Mouse (Mus musculus) lung, postnatal 10 days (tissue): ENCODE measurements around the gene H2-T22.
"Not testable (repeated sequence)": the region's sequence is repeated elsewhere in the genome, so short reads cannot be mapped to it uniquely, and the experiment has no call there.

Experiments used
- DNase-seq: peaks from one replicate; pipeline ENCODE4 v3.0.0; 2021

The H2-T22 gene

DNA sequence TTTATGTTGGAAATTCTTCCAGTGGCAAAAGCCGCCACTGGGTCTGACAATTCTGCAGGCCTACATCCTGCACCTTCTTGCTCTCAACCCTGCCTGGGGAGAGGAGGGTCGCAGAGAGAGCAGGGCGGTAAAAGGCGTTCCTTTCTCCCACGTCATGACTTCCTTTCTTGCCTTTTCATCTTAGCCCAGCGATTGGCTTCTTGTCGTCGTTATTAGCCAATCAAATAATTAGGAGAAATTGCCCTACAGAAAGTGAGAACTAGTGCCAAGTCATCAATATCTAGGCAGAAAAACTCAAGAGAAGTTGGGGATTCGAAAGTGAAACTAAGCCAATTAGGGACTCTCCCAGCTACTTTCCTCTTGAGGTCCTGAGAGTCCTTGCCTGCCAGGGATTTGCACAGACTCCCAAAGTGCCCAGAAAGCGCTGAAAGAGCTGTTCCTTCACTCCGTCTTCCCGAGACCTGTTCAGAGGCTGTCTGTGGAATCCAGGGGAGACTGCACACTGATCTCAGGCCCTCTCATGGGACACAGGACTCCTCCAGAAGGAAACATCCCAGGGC is at the start of gene H2-T22, which contains the start of gene Gm6034:
Gene H2-T22 (minus strand): TSS at position 138 of the 560 bp plus-strand sequence.
Gene Gm6034 (plus strand): TSS at position 352 of the 560 bp plus-strand sequence.
- peak; percentile 89 for DNase-seq

DNA sequence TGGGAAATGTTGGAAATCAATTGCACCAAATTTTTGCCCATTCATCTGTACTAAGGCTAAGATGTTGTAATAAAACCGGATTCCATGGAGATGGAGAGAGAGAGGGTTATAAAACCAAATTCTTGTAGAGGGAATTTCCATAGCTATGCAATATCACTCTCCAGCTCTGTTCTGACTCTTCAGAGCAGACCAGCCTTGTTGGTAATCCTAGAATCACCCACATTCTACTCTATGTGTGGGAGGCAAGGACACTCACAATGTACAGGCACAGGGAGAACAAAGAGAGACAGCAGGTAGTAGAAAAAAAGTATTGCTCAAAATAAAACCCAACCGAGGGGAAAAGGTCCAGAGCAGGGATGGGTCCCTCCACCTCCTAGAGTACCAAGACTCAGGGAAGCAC is 49.4 kb upstream of the H2-T22 start:
- DNase-seq: not testable (repeated sequence)

- not testable (repeated sequence) for DNase-seq
These were observed 43.4 kb upstream of the H2-T22 start for GRCm38 (mm10) chr17:36085976-36086375.

- DNase-seq: no peak
These were observed 41.4 kb upstream of the H2-T22 start for GRCm38 (mm10) chr17:36083870-36084451.

- DNase-seq: peak; percentile 34
These were observed 40.8 kb upstream of the H2-T22 start for GRCm38 (mm10) chr17:36083266-36083869.

DNA sequence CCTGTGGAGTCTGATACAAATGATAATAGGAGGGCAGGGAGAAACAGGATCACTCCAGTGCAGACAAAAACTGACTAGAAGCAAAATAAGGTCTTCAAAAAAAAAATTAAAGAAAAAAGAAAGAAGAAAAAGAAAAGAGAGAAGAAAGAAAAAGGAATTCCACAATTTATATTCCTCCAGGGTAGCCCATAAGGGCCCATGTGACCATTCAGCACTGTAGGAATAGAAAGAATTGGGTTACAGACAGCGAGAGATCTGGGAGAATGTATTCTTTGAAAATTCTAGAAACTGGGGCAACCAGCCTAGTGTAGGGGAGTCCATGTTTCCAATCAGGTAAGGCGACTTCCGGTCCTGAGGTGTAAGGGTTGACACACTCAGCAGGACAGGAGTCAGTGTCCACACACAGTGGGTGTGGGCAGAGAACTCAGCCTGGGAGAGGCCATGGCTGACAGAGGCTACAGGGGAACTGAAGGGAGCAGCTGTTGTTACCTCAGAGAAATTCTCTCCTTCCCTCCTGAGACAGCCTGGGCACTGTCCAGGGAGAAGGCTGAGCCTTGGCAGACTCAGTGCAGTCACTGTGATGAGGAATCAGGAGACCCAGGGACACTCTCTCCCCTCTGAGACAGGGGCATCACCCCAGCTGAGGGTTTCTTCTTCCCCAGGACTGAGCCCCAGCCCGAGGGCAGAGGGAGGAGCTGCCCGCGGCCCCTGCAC is 40.1 kb upstream of the H2-T22 start:
- DNase-seq: not testable (repeated sequence)

DNA sequence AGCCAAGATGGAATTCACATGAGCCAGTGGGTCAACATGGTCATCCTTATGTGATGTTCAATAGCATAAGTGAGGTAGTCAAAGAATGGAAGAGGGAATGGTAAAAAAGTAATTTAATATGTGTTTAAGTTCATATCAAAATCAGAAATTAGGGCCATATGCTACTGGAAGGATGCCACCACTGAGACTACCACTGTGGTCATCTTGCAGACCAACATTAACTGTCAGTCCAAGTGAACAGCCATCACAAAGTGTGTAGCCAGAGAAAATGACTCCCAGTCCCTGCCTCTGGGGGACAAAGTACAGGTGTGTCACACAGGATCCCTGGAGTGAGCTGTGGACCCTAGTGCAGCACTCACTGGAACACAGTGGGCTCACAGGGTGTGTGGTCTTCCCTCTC is 39.4 kb upstream of the H2-T22 start:
- DNase-seq: not testable (repeated sequence)

- DNase-seq: peak; percentile 92
These were observed 18.3 kb upstream of the H2-T22 start for GRCm38 (mm10) chr17:36060829-36061228.

DNA sequence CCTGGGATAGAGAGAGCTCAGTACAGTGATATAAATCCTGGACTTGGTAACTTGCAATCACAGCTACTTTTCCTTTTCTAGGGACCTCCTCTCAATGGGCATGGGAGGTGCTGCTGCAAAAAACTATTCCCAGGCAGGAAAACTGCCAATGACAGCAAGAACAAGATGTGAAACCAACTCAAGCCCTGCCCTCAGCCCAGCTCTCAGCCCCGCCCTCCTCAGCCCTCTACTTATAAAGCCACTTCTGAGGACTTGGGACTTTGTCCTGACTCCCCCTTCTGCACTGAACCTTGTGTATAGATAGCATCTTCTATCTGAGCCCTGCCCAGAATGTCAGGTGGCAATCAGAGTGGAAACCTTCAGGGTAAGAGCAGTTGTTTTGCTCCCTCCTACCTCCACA is 15.8 kb upstream of the H2-T22 start, which contains the start of gene Gm11127:
Gene Gm11127 (minus strand): TSS at position 10 of the 400 bp plus-strand sequence.
- DNase-seq: not testable (repeated sequence)

DNA sequence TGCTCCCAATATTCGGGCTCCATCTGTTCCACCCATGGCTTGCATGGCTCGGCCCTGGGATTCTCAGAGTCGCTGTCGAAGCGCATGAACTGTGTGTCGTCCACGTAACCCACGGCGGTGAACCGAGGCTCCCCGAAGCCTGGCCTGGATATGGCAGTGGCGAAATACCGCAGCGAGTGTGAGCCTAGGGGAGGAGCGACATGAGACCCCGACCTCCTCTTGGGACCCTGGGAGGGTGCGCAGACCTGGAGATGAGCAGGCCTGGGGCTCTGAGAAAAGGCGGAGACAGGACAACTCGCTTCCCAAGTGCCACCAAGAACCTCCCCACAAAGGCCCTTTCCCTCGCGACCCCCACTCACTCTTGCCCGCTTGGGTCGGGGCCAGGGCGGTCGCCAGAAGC is 15.4 kb upstream of the H2-T22 start:
- DNase-seq: not testable (repeated sequence)

- DNase-seq: no peak
These were observed 739 bp upstream of the H2-T22 start for GRCm38 (mm10) chr17:36043286-36043685.

- peak; percentile 50 for DNase-seq
These were observed 492 bp downstream of the H2-T22 start for GRCm38 (mm10) chr17:36042055-36042454.

DNA sequence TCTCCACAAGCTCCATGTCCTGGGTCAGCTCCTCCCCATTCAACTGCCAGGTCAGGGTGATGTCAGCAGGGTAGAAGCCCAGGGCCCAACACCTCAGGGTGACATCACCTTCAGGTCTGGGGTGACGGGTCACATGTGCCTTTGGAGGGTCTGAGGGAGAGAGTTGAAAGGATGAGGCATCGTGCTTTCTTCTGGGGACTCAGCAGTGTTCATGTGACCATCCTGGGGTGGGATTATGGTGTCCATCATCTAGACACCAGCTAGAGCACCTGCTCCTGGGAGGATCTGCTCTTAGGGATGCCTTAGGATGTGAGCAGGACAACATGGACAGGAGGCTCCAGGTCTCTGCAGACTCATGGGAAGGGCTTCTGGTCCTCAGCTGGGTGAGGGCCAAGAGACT is 1.9 kb downstream of the H2-T22 start:
- not testable (repeated sequence) for DNase-seq

DNA sequence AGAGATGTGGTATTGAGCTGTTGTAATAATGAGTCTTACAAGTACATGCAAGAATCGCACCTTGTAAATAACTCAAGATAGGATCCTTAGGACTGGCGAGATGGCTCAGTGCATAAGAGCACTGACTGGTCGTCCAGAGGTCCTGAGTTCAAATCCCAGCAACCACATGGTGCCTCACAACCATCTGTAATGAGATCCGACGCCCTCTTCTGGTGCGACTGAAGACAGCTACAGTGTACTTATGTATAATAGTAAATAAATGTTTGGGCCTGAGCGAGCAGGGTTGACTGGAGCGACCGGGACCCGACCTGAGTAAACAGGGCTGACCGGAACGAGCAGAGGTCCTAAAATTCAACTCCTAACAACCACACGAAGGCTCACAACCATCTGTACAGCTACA is 6.4 kb downstream of the H2-T22 start:
- not testable (repeated sequence) for DNase-seq

GRCm38 (mm10) chr17:36035010-36035638 is 7.4 kb downstream of the H2-T22 start:
- peak; percentile 75 for DNase-seq

DNA sequence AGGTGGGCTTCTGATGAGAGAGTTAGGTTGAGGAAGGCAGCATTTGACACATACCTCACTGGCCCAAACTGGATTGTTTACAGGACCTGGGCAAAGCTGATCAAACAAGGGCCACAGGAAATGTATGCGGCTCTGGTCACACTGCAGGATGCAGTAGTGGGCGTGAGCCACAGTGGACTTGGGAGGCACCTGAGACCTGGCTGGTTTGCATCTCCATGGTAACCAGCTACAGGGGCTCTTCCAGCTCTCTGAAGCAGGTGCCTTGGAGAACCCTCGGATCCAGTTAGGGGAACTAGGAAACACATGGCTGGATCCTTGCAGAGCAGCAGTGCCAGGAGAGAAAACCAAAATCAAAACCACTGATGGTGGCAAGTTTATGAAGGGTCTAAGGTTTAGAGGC is 8.0 kb downstream of the H2-T22 start:
- not testable (repeated sequence) for DNase-seq

GRCm38 (mm10) chr17:36032351-36032875 is 10.1 kb downstream of the H2-T22 start, which contains the start of gene H2-T23:
Gene H2-T23, minus strand, starts transcription at chr17:36032855.
- DNase-seq: peak; percentile 73

DNA sequence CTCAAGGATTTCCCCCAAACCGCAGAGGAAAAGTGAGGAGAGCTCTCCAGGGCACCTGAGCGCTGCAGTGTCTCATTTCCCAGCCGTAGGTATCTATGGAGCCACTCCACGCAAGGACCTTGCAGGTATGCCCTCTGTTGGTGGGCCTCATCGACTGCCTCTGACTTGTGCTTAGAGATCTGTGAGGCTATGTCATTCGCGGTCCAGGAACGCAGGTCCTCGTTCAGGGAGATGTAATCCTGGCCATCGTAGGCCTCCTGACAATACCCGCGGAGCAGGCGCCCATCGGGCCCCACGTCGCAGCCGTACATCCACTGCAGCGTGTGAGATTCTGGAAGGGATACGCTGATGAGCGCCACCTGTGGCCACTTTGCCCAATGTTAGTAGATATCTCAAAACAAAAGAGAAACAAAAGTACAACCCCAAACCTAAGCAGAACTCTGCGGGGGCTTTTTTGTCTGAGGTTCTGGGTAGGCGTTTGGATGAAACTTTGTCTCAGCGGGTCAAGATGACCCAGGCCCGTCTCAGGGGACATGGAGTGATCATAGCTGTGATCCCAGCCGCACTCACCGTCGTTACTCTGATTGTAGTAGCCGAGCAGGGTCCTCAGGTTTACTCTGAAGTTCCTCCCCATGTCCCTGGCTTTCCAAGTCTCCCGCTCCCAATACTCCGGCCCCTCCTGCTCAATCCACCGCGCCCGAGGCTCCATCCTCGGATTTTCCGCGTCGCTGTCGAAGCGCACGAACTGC is 10.8 kb downstream of the H2-T22 start:
- peak; percentile 72 for DNase-seq

DNA sequence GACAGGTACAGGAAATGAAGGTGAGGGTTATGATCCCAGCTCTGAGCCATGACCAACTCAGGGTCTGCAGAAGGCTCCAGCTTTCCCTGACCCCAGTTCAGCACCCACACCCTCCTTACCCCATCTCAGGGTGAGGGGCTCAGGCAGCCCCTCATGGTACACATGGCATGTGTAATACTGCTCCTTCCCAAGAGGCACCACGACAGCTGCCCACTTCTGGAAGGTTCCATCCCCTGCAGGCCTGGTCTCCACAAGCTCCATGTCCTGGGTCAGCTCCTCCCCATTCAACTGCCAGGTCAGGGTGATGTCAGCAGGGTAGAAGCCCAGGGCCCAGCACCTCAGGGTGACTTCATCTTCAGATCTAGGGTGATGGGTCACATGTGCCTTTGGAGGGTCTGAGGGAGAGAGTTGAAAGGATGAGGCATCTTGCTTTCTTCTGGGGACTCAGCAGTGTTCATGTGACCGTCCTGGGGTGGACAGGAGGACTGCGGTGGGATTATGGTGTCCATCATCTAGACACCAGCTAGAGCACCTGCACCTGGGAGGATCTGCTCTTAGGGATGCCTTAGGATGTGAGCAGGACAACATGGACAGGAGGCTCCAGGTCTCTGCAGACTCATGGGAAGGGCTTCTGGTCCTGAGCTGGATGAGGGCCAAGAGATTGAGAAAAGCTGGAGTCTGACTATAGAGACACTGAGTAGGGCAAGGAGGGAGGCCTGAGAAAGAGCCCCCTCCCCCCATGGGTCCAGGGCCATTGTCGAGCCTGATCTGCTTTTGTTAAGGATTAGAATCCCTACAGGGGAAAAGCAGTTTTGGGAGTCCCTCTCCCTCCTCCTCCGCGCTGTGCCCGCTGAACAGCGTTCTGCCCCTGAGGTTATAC is 11.6 kb downstream of the H2-T22 start:
- DNase-seq: not testable (repeated sequence)

GRCm38 (mm10) chr17:36030046-36030702 is 12.4 kb downstream of the H2-T22 start:
- DNase-seq: not testable (repeated sequence)
